Mouse (Mus musculus) hindbrain, embryonic 12.5 days (tissue): ENCODE results near the gene Cass4. TPM values are rescaled to one million over a fixed set of nuclear protein-coding genes. Genes with fewer than 3 reads are reported as not detected.

Experiments used
- ATAC-seq: fragments of 200-750 bp; cut with Nextera tagmentation; 2 replicates; pipeline ENCODE4 v1.8.0; 2017; ENCODE audit warnings: moderate TSS enrichment; ENCODE audit not compliant: low FRiP score
- H3K27ac ChIP-seq: fragments of 300-500 bp; sonication (generic); 2 replicates; pipeline ENCODE4 v1.5.1; 2016; ENCODE audit warnings: mild to moderate bottlenecking
- H3K27me3 ChIP-seq: fragments of 300-500 bp; sonication (generic); 2 replicates; pipeline ENCODE4 v1.6.1; 2016; ENCODE audit warnings: mild to moderate bottlenecking
- H3K36me3 ChIP-seq: fragments of 300-500 bp; sonication (generic); 2 replicates; pipeline ENCODE4 v1.6.1; 2016; ENCODE audit warnings: mild to moderate bottlenecking
- H3K4me1 ChIP-seq: fragments of 300-500 bp; sonication (generic); 2 replicates; pipeline ENCODE4 v1.6.1; 2016
- H3K4me2 ChIP-seq: fragments of 300-500 bp; sonication (generic); replicated peaks from 2 replicates; pipeline ENCODE4 v1.6.1; 2016; ENCODE audit warnings: mild to moderate bottlenecking
- H3K4me3 ChIP-seq: fragments of 300-500 bp; sonication (generic); 2 replicates; pipeline ENCODE4 v1.5.1; 2016; ENCODE audit warnings: mild to moderate bottlenecking
- H3K9ac ChIP-seq: fragments of 300-500 bp; sonication (generic); 2 replicates; pipeline ENCODE4 v1.6.1; 2016; ENCODE audit warnings: mild to moderate bottlenecking, moderate library complexity
- H3K9me3 ChIP-seq: fragments of 300-500 bp; sonication (generic); replicated peaks from 2 replicates; pipeline ENCODE4 v1.6.1; 2016; ENCODE audit warnings: mild to moderate bottlenecking
- WGBS: fragments of 180-500 bp; shearing (Covaris S2); methylation state at CpG from one replicate; pipeline ENCODE4 v1.1.7; 2016; 5-methylcytosine and 5-hydroxymethylcytosine counted together
- polyA plus RNA-seq: library from polyadenylated mRNA; unstranded; fragments of >200 nt; fragmentation: Nextera tagmentation; extraction: Ambion mirVana; gene quantifications from 2 replicates; pipeline ENCODE4 v1.2.1, GENCODE M21; 2016

Cass4 gene
- polyA plus RNA-seq, 1 experiment from 2014 or later = 0.14 TPM

DNA sequence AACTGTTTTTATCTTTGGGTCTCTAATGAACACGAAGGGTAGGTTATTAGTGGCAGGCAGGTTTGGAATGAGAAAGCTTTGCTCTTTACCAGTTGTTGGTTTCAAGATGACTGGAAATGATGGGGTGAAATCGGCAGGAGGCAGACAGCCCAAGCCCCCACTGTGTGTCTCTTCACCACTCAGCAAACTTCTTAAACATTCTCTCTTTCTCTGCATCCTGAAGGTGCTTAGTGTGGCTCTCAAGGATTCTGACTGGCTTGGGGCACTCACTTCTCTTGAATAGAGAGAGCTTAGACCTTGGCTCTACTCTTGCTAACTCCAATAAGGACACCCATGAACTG is 428 bp downstream of the Cass4 start:
- Histone ChIP-seq H3K9me3 (no peaks in the 10 kb centered on the region), H3K4me2 (no peak overlapping the region), H3K4me1 (peaks cover 5% of the 10 kb centered on the region), H3K27me3 (no peaks in the 10 kb centered on the region), H3K27ac (no peak overlapping the region), H3K4me3 (no peak overlapping the region), H3K9ac (no peak overlapping the region), H3K36me3 (no peaks in the 10 kb centered on the region)
- WGBS = 60% methylated on average over 2 of the region's 2 CpGs
- ATAC-seq = no peak

DNA sequence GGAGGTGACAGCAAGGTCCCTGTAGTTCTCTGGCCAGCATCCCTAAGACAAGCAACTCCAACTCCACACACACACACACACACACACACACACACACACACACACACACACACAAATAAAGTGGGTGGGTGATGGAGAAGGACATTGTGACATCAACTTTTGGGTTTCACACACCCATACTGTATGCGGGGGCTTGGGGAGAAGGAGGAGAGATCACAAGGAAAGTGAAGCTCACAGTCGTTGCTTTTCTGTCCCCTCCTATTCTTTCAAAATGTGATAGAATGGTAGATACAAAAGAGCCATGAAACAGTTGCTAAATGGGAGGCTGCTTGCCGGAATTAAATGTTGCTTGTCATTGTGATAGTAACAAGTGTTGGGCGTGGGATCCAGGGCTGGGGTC is 1.1 kb downstream of the Cass4 start:
- Histone ChIP-seq H3K4me1 (peaks cover 7% of the 10 kb centered on the region), H3K4me3 (no peak overlapping the region), H3K9ac (no peak overlapping the region), H3K36me3 (no peaks in the 10 kb centered on the region), H3K4me2 (no peak overlapping the region), H3K9me3 (no peaks in the 10 kb centered on the region), H3K27me3 (no peaks in the 10 kb centered on the region), H3K27ac (no peak overlapping the region)
- 78% methylated on average over 4 of the region's 4 CpGs for WGBS
- ATAC-seq = no peak

DNA sequence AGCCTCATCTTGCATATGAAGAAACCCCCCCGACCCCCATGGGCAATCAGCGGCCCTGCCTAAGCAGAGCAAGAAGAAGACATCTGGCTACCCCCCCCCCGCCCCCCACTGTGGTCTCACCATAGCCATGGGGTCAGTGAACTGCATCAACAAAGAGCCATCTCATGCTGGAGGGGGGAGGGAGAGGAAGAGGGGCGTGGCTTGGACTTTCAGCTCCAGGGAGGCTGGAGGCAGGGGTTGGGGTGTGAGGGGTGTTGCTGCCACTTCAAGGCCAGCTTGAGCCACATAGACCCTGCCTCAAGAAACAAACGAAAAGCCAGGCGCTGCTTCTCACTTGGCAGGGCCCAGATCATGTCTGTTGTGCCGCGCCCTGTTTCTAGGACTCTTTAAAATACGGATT is 2.4 kb downstream of the Cass4 start:
- Histone ChIP-seq H3K27ac (no peak overlapping the region), H3K36me3 (no peaks in the 10 kb centered on the region), H3K4me3 (no peak overlapping the region), H3K9me3 (no peaks in the 10 kb centered on the region), H3K4me1 (peaks cover 15% of the 10 kb centered on the region), H3K4me2 (no peak overlapping the region), H3K9ac (no peak overlapping the region), H3K27me3 (no peaks in the 10 kb centered on the region)
- ATAC-seq = no peak
- WGBS = 33% methylated on average over 9 of the region's 9 CpGs

DNA sequence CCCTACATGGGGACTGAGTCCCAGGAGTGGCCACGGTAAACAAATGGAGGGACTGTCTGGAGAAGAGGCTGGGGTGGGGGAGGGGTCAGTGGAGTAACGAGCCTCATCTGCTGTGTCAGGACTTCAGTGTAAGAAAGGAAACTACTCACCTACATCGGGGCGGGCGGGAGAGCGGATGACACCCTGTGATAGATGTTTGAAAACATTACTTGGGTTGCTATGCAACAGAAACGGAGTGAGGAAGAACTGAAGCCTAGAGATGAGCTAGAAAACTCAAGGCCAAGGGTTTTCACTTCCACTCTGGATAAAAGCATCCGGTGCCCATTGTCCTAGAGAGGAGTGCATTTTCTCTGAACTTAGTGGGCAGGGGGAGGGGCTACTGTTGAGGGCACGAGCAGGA is 6.3 kb downstream of the Cass4 start:
- Histone ChIP-seq H3K27me3 (no peaks in the 10 kb centered on the region), H3K4me3 (no peak overlapping the region), H3K4me2 (no peak overlapping the region), H3K9me3 (no peaks in the 10 kb centered on the region), H3K9ac (no peak overlapping the region), H3K27ac (no peak overlapping the region), H3K36me3 (no peaks in the 10 kb centered on the region), H3K4me1 (peaks cover 15% of the 10 kb centered on the region)
- ATAC-seq = peak; percentile 32; the same call in 1 of the 2 replicates
- 26% methylated on average over 9 of the region's 9 CpGs for WGBS

DNA sequence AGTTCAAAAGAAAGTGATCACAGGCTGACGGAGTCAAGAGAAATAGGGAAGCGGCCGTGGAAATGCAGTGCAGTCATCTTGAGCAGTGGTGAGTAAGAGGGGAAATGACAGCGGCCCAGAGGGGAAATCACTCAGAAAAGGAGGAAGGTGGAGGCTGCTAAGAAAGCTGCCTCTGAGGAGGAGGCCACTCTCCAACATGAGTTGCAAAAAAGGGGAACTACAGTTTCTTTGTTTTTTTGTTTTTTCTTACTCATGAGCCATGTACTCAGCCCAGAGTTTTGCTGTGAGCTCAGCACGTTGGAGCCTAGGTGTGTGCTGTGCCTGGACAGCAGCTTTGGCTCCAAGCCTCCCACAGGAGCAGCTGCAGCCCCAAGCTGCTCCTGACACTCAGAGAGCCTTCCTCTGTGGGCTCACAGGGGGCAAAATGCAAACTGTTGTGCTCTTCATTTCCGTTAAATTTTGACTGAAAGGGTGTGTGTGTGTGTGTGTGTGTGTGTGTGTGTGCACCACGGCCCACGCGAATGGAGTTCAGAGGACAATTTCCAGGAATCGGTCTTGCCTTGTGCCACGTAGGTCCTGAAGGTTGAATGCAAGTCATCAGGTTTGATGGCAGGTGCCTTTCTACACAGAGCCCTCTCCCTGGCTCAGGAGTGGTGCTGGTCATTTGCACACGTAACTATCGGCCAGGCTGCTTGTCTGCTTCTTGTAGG is 7.7 kb downstream of the Cass4 start:
- Histone ChIP-seq H3K36me3 (no peaks in the 10 kb centered on the region), H3K4me1 (peaks cover 10% of the 10 kb centered on the region), H3K27ac (no peak overlapping the region), H3K9me3 (no peaks in the 10 kb centered on the region), H3K27me3 (no peaks in the 10 kb centered on the region), H3K9ac (no peak overlapping the region), H3K4me3 (no peak overlapping the region), H3K4me2 (no peak overlapping the region)
- 73% methylated on average over 13 of the region's 13 CpGs for WGBS
- ATAC-seq = no peak

DNA sequence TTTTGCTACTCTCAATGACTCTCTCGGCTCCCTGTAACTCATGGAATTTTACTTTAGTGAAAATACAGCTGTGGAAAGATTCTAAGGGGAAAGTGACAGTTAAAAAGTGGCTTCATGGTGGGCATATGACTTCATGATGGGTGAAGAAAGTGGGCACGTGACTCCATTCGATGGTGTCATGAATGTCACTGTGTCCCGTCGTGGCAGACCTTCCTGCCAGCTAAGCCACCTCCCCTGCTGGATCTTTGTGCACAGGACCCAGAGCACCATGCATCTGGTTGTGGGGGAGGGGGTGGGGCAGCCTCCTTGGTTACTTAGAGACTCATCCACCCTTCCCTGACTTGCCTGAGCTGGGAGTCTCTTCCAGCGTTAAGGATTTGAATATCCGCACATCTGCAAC is 10.6 kb downstream of the Cass4 start:
- no peak overlapping the region for H3K4me2 ChIP-seq
- H3K9me3 ChIP-seq = no peaks in the 10 kb centered on the region
- 67% methylated on average over 7 of the region's 7 CpGs for WGBS
- no peak overlapping the region for H3K9ac ChIP-seq
- H3K4me1 ChIP-seq = peaks cover 10% of the 10 kb centered on the region
- no peak for ATAC-seq
- no peak overlapping the region for H3K27ac ChIP-seq
- no peak overlapping the region for H3K4me3 ChIP-seq
- no peaks in the 10 kb centered on the region for H3K36me3 ChIP-seq
- H3K27me3 ChIP-seq = no peaks in the 10 kb centered on the region

DNA sequence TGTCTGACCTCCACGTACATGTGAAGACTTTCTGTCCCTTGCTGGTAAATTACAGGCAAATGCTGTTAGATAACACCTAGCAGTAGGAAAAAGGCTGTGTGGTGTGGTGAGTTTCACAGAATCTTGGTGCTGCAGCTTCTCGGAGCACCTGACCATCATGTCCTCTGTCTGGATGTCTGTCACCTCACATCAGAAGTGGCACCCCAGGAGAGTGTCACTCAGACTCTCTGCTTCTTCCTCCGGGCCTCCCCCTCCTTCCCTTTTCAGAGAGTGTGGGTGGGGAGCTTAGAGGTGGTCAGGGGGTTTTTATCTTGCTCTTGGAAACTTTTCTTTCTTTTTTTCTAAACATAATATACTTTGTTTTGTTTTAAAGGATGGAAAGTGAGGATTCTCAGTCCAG is 11.4 kb downstream of the Cass4 start:
- no peak for ATAC-seq
- H3K4me2 ChIP-seq = no peak overlapping the region
- H3K27me3 ChIP-seq = no peaks in the 10 kb centered on the region
- peaks cover 4% of the 10 kb centered on the region for H3K4me1 ChIP-seq
- H3K9me3 ChIP-seq = no peaks in the 10 kb centered on the region
- no peaks in the 10 kb centered on the region for H3K36me3 ChIP-seq
- no peak overlapping the region for H3K4me3 ChIP-seq
- WGBS = 58% methylated on average over 3 of the region's 3 CpGs
- H3K27ac ChIP-seq = no peak overlapping the region
- H3K9ac ChIP-seq = no peak overlapping the region

DNA sequence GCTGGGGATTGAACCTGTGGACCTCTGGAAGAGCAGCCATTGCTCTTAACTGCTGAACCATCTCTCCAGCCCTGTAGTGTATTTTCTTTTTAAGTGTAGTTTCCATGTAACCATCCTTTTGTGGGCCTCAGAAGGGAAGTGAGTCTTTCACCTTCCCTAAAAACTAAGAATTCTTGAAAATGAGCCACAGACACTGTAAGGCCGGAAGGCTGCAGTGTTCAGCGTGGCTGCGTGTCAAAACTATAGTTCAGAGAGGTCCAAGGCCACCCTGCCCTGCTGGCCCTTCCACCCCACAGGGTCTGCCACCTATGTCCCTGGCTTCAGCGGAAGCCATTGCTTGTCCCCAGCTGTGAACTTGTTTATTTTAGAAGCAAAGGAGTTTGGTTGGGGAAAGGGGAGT is 12.6 kb downstream of the Cass4 start:
- Histone ChIP-seq H3K9me3 (no peaks in the 10 kb centered on the region), H3K27ac (no peak overlapping the region), H3K4me2 (no peak overlapping the region), H3K9ac (no peak overlapping the region), H3K36me3 (no peaks in the 10 kb centered on the region), H3K4me1 (no peaks in the 10 kb centered on the region), H3K4me3 (no peak overlapping the region), H3K27me3 (no peaks in the 10 kb centered on the region)
- 53% methylated on average over 4 of the region's 4 CpGs for WGBS
- ATAC-seq = no peak

DNA sequence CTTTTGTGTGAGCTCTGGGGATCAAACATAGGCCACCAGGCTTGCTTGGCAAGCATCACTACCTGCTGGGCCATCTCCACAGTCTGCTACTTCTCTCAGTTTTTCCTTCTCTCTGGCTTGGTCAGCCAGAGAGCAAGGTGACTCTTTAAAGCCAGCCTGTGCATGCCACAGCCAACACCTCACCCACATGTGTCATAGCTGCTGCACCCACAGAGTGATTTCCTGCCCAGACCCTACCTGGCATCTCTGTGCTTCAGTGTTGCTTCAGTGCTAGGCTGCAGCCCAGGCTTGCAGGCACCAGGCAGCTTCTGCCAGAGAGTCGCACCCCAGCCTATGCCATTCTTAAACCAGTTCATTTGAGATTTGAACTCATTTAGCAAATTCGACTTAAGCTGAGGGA is 13.9 kb downstream of the Cass4 start:
- ATAC-seq = no peak
- no peak overlapping the region for H3K27ac ChIP-seq
- 79% methylated on average over 2 of the region's 2 CpGs for whole genome bisulfite sequencing
- no peaks in the 10 kb centered on the region for H3K9me3 ChIP-seq
- peaks cover 2% of the 10 kb centered on the region; the same call in 1 of the 2 replicates for H3K4me1 ChIP-seq
- no peaks in the 10 kb centered on the region for H3K36me3 ChIP-seq
- no peak overlapping the region for H3K9ac ChIP-seq
- no peak overlapping the region for H3K4me2 ChIP-seq
- no peaks in the 10 kb centered on the region for H3K27me3 ChIP-seq
- no peak overlapping the region for H3K4me3 ChIP-seq

DNA sequence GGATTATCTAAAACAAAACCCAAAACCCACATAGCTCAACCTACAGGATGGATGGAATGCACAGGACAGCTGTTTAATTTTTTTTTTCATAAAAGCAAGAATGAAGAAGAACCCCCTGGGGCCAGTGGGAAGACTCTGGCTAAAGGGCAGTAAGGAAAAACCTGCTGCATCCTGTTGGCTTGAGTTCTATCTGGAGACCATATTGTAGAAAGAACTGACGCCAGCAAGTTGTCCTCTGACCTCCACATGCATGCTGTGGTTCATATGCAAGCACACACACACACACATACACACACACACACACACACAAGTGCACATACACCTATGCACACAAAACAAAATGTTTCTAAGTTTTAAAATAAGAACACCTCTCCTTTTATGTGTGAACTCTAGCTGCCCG is 17.1 kb downstream of the Cass4 start:
- WGBS = 76% methylated on average over 2 of the region's 2 CpGs
- no peak for ATAC-seq
- Histone ChIP-seq H3K9ac (no peak overlapping the region), H3K4me2 (no peak overlapping the region), H3K4me1 (peaks cover 13% of the 10 kb centered on the region), H3K36me3 (no peaks in the 10 kb centered on the region), H3K4me3 (no peak overlapping the region), H3K27me3 (no peaks in the 10 kb centered on the region), H3K27ac (no peak overlapping the region), H3K9me3 (no peaks in the 10 kb centered on the region)

DNA sequence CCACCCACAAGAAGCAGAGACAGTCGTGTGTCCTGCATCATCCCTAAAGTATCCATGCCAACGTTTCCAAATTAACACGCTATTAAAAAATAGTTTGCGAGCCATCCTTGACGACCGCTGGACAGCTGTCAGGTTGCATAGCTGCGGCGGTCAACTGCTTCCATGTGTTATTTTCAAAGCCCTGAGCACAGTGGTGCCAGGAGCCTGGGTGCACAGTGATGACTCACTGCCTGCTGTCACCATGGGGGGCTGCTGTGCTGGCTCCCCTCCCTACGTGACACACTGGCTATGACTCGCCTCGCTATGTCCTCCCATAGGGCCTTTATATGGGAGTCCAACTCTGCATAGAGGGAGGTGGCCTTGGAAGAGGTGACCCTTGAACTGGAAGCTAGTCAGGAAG is 17.5 kb downstream of the Cass4 start:
- no peaks in the 10 kb centered on the region for H3K27me3 ChIP-seq
- no peak overlapping the region for H3K4me2 ChIP-seq
- no peak overlapping the region for H3K27ac ChIP-seq
- H3K9me3 ChIP-seq = no peaks in the 10 kb centered on the region
- 78% methylated on average over 11 of the region's 11 CpGs for WGBS
- peak; percentile 35; the same call in 1 of the 2 replicates for ATAC-seq
- no peak overlapping the region for H3K4me3 ChIP-seq
- no peaks in the 10 kb centered on the region for H3K36me3 ChIP-seq
- H3K4me1 ChIP-seq = peaks cover 13% of the 10 kb centered on the region
- H3K9ac ChIP-seq = no peak overlapping the region

DNA sequence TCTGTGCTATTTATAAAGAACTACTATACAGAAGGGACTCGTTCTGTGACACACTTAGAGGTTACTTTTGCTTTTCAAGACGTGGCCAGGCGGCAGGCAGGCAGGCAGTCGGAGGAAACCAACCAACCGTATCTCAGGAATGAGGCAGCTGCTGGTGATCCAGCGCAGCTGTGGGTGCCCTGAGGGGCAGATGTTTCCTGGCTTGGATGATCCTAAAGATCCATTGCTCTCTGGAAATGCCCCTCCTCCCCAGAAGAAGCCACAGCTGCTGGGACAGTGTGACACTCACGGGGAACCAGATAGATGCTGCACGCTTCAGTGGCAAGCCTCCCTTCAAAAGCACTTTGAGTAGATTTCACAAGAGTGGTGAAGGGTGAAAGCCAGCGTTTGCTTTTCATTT is 18.9 kb downstream of the Cass4 start:
- peak; percentile 60; the same call in 1 of the 2 replicates for ATAC-seq
- no peaks in the 10 kb centered on the region for H3K9me3 ChIP-seq
- WGBS = 10% methylated on average over 9 of the region's 9 CpGs
- no peaks in the 10 kb centered on the region for H3K36me3 ChIP-seq
- H3K27ac ChIP-seq = no peak overlapping the region
- H3K4me3 ChIP-seq = no peak overlapping the region
- no peaks in the 10 kb centered on the region for H3K27me3 ChIP-seq
- H3K4me2 ChIP-seq = no peak overlapping the region; the same call in 1 of the 2 replicates
- no peak overlapping the region for H3K9ac ChIP-seq
- H3K4me1 ChIP-seq = peaks cover 13% of the 10 kb centered on the region

DNA sequence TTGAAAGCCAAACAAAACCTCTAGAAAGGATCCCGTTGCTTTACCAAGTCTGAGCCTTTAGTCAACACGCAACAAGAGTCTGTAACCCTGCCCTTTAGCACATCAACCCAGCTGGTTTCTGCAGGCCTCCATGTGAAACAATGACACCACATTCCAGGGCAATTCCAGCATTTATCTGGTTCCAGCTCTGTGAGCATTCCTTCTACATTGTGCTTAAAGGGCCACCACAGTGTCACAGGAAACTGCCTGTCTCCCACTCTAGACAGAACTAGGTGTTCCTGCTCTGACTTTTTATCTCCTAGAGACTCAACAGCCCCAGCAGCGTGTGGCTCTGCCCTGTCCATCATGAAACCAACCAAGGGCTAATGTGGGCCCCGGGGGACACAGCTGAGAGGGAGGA is 19.7 kb downstream of the Cass4 start:
- Histone ChIP-seq H3K9ac (no peak overlapping the region), H3K27ac (no peak overlapping the region), H3K9me3 (no peaks in the 10 kb centered on the region), H3K4me1 (peaks cover 13% of the 10 kb centered on the region), H3K4me2 (no peak overlapping the region), H3K27me3 (no peaks in the 10 kb centered on the region), H3K4me3 (no peak overlapping the region), H3K36me3 (no peaks in the 10 kb centered on the region)
- 17% methylated on average over 4 of the region's 4 CpGs for WGBS
- no peak for ATAC-seq
